Mouse (Mus musculus) hindbrain, embryonic 11.5 days (tissue): ENCODE data around the gene Parp6. TPM values are rescaled to one million over a fixed set of nuclear protein-coding genes. Genes with fewer than 3 reads are reported as not detected.
A peak's percentile ranks its signal among the peaks of the same experiment; 100 is the strongest.

Experiments used
- ATAC-seq: fragments of 200-750 bp; cut with Nextera tagmentation; 2 replicates; pipeline ENCODE4 v1.8.0; 2017; ENCODE audit warnings: mild to moderate bottlenecking, moderate TSS enrichment, moderate library complexity; ENCODE audit not compliant: low FRiP score
- DNase-seq: peaks from one replicate; pipeline ENCODE4 v3.0.0-alpha.2; 2015; ENCODE audit warnings: low spot score
- H3K27ac ChIP-seq: fragments of 300-500 bp; sonication (generic); 2 replicates; pipeline ENCODE4 v1.5.1; 2014; ENCODE audit warnings: mild to moderate bottlenecking, low read depth, low read length
- H3K27me3 ChIP-seq: fragments of 300-500 bp; sonication (generic); 2 replicates; pipeline ENCODE4 v1.6.1; 2014; ENCODE audit warnings: mild to moderate bottlenecking, low read length, moderate library complexity, mixed read lengths; ENCODE audit not compliant: control insufficient read depth, insufficient read depth
- H3K36me3 ChIP-seq: fragments of 300-500 bp; sonication (generic); 2 replicates; pipeline ENCODE4 v1.6.1; 2014; ENCODE audit warnings: mild to moderate bottlenecking, low read length, moderate library complexity, mixed read lengths; ENCODE audit not compliant: control insufficient read depth, insufficient read depth
- H3K4me1 ChIP-seq: fragments of 300-500 bp; sonication (generic); replicated peaks from 2 replicates; pipeline ENCODE4 v1.6.1; 2014; ENCODE audit warnings: low read length, mixed read lengths; ENCODE audit not compliant: control insufficient read depth, insufficient read depth
- H3K4me2 ChIP-seq: fragments of 300-500 bp; sonication (generic); replicated peaks from 2 replicates; pipeline ENCODE4 v1.6.1; 2014; ENCODE audit warnings: mild to moderate bottlenecking, low read depth, low read length
- H3K4me3 ChIP-seq: fragments of 300-500 bp; sonication (generic); 2 replicates; pipeline ENCODE4 v1.5.1; 2014; ENCODE audit warnings: low read depth, low read length
- H3K9ac ChIP-seq: fragments of 300-500 bp; sonication (generic); 2 replicates; pipeline ENCODE4 v1.6.1; 2014; ENCODE audit warnings: low read depth, low read length
- H3K9me3 ChIP-seq: fragments of 300-500 bp; sonication (generic); 2 replicates; pipeline ENCODE4 v1.6.1; 2016; ENCODE audit warnings: low read length; ENCODE audit not compliant: control insufficient read depth
- WGBS: fragments of 180-500 bp; shearing (Covaris S2); extraction: QIAGEN DNeasy Blood & Tissue Kit; methylation state at CpG from one replicate; pipeline ENCODE4 v1.1.7; 2014; 5-methylcytosine and 5-hydroxymethylcytosine counted together
- polyA plus RNA-seq: library from polyadenylated mRNA; unstranded; fragments of >200 nt; fragmentation: Nextera tagmentation; extraction: Ambion mirVana; gene quantifications from 2 replicates; pipeline ENCODE4 v1.2.1, GENCODE M21; 2014

Gene Parp6
- polyA plus RNA-seq, 1 experiment from 2014 or later = 133 TPM

GRCm38 (mm10) chr9:59589703-59590439 is 27.2 kb upstream of the Parp6 start:
- Histone ChIP-seq H3K4me3 (no peak overlapping the region), H3K9ac (no peak overlapping the region), H3K4me1 (no peaks in the 10 kb centered on the region; the same call in 1 of the 2 replicates), H3K4me2 (no peak overlapping the region), H3K9me3 (no peaks in the 10 kb centered on the region), H3K27me3 (peaks cover 8% of the 10 kb centered on the region), H3K27ac (no peak overlapping the region), H3K36me3 (no peaks in the 10 kb centered on the region)
- DNase-seq = no peak
- no peak for ATAC-seq
- WGBS = 81% methylated on average over 10 of the region's 10 CpGs

DNA sequence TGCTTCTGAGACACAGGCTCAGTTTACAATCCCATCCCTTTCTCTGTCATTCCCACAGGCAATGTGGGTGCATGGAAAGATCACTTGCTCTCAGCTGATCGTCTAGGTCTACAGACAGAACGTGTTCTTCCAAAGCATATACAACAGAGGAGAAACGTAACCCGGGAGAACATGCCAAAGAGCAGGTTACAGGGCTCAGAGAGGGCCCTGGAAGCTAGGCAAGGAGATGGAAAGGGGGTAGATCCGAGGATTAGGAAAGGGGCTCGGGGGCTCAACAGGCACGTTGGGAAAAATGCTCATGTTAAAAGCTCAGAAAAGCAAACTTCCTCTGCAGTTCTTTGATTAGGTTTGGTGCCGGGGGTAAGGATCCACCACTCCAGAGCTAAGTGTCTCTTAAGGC is 15.4 kb upstream of the Parp6 start:
- DNase-seq = no peak
- Histone ChIP-seq H3K4me1 (no peaks in the 10 kb centered on the region), H3K4me2 (no peak overlapping the region), H3K36me3 (no peaks in the 10 kb centered on the region), H3K9ac (no peak overlapping the region), H3K27me3 (peaks cover 2% of the 10 kb centered on the region; the same call in 1 of the 2 replicates), H3K9me3 (no peaks in the 10 kb centered on the region), H3K27ac (no peak overlapping the region), H3K4me3 (no peak overlapping the region)
- WGBS = 80% methylated on average over 8 of the region's 8 CpGs
- ATAC-seq = no peak

GRCm38 (mm10) chr9:59605967-59606366 is 11.1 kb upstream of the Parp6 start:
- WGBS = 58% methylated on average over 6 of the region's 6 CpGs
- Histone ChIP-seq H3K4me3 (no peak overlapping the region), H3K27me3 (peaks cover 2% of the 10 kb centered on the region; the same call in 1 of the 2 replicates), H3K36me3 (no peaks in the 10 kb centered on the region), H3K9me3 (no peaks in the 10 kb centered on the region), H3K4me2 (no peak overlapping the region), H3K4me1 (no peaks in the 10 kb centered on the region), H3K27ac (no peak overlapping the region), H3K9ac (no peak overlapping the region)
- ATAC-seq = no peak
- no peak for DNase-seq

DNA sequence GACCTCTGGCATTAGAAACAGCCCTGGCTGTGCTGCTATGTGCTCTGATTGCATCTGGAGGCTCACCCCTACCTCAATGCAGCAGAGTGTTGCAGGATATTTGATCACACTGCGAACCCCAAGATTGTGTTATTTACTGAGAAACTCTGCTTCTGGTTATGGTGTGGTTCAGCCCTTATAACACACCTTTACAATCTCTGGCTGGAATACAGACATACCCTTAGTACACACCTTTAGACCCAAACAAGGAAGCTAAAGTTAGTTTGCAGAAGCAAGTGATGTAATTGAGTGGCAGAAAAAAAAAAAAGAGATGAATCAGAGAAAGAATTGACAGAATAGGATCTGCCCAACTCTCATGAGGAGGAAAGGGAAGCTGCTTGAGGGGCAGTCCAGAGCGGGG is 6.1 kb upstream of the Parp6 start:
- no peak overlapping the region for H3K27ac ChIP-seq
- H3K9me3 ChIP-seq = no peaks in the 10 kb centered on the region
- no peaks in the 10 kb centered on the region for H3K4me1 ChIP-seq
- no peaks in the 10 kb centered on the region for H3K27me3 ChIP-seq
- 92% methylated on average over 2 of the region's 2 CpGs for WGBS
- H3K36me3 ChIP-seq = no peaks in the 10 kb centered on the region
- ATAC-seq (no peak), DNase-seq (no peak)
- no peak overlapping the region for H3K4me3 ChIP-seq
- H3K9ac ChIP-seq = no peak overlapping the region
- no peak overlapping the region for H3K4me2 ChIP-seq

DNA sequence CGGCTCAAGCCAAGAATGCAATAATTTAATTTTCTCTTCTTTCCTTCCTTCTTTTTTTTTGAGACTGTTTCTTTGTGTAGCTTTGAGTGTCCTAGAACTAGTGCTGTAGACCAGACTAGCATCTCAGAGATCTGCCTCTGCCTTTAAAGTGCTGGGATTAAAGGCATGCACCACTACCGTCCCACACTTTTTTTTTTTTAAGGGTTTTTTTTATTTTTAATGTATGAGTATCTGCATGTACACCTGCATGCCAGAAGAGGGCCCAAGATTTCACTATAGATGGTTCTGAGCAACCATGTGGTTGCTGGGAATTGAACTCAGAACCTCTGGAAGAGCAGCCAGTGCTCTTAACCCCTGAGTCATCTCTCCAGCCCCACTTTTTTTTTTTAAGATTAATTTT is 1.3 kb upstream of the Parp6 start:
- Histone ChIP-seq H3K27ac (no peak overlapping the region), H3K4me1 (0 out of 2 replicates have a peak, but pooled peaks cover 2% of the 10 kb centered on the region), H3K4me2 (no peak overlapping the region), H3K4me3 (no peak overlapping the region), H3K9me3 (no peaks in the 10 kb centered on the region), H3K9ac (no peak overlapping the region), H3K36me3 (no peaks in the 10 kb centered on the region), H3K27me3 (no peaks in the 10 kb centered on the region)
- DNase-seq = no peak
- WGBS = 94% methylated on average over 2 of the region's 2 CpGs
- no peak for ATAC-seq

DNA sequence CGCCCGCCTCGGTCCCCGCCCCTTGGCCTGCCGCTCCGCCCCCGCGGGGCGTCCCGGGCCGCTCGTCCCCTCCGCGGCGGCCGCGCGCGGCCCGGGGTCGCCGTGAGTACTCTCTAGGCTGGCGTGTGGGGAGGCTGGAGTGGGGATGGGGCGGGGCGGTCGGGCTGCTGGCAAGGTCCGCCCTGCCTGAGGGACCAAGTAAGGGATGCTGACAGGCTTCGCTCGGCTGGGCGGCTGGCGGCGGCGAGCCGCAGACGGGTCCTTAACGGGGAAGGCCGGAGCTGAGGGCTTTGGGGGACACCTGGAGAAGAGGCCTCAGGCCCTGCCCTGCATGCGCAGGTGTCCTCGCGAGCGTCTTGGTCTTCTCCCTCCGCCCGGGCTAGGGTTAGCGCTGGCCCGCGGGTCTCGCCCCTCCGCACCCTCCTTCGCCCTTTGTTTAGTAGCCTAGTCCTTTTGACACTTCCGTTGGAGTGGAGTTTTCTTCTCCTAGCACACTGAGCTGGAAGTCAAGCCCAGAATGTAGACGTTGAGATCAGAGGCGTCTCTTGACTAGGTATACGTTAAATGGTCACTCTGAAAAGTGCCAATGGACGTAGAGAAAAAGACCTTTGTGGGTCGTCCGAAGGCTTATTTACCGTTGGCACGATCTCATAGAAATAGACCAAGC is 356 bp downstream of the Parp6 start:
- Histone ChIP-seq H3K36me3 (no peaks in the 10 kb centered on the region; the same call in 1 of the 2 replicates), H3K9me3 (no peaks in the 10 kb centered on the region), H3K4me3 (peak overlapping the region; percentile 66), H3K27ac (peak overlapping the region; percentile 89), H3K9ac (peak overlapping the region; percentile 87), H3K27me3 (no peaks in the 10 kb centered on the region), H3K4me2 (peak overlapping the region; percentile 51), H3K4me1 (0 out of 2 replicates have a peak, but pooled peaks cover 2% of the 10 kb centered on the region)
- WGBS = 0% methylated on average over 31 of the region's 58 CpGs
- ATAC-seq (peak; percentile 93), DNase-seq (no peak)

- no peak for DNase-seq
- WGBS = 88% methylated on average over 1 of the region's 1 CpGs
Observed at GRCm38 (mm10) chr9:59638372-59638771, 21.3 kb downstream of the Parp6 start.

GRCm38 (mm10) chr9:59639936-59640335 is 22.9 kb downstream of the Parp6 start:
- Histone ChIP-seq H3K4me2 (no peak overlapping the region), H3K27ac (no peak overlapping the region), H3K36me3 (no peaks in the 10 kb centered on the region), H3K4me1 (no peaks in the 10 kb centered on the region), H3K27me3 (no peaks in the 10 kb centered on the region), H3K9ac (no peak overlapping the region), H3K9me3 (no peaks in the 10 kb centered on the region), H3K4me3 (no peak overlapping the region)
- DNase-seq (no peak), ATAC-seq (no peak)
- 90% methylated on average over 4 of the region's 4 CpGs for WGBS

More at GRCm38 (mm10) chr9:59638372-59638771, 21.3 kb downstream of the Parp6 start:
- no peak for ATAC-seq
- H3K9ac ChIP-seq = no peak overlapping the region
- no peaks in the 10 kb centered on the region for H3K4me1 ChIP-seq
- no peak overlapping the region for H3K27ac ChIP-seq
- H3K4me3 ChIP-seq = no peak overlapping the region
- no peaks in the 10 kb centered on the region for H3K9me3 ChIP-seq
- no peaks in the 10 kb centered on the region for H3K27me3 ChIP-seq
- H3K36me3 ChIP-seq = no peaks in the 10 kb centered on the region
- H3K4me2 ChIP-seq = no peak overlapping the region

DNA sequence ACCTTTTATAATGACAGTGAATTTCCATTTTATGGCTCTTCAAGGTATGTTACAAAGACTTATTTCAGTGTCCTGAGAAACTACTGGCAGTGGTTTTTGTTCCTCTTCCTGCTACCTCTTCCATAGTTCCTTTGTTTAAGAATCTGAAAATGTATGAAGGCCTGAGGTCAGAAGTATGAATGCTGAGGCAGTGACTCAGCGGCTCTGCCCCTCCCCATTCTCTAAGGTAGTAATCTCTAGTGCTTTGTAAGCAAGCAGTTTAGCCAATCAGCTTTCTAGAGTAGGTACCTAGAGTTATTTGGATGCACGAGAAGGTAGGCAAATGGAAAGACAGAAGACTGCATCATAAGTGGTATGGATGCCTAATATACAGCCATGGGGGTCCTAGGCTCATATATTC is 24.2 kb downstream of the Parp6 start:
- Histone ChIP-seq H3K27me3 (no peaks in the 10 kb centered on the region), H3K4me2 (no peak overlapping the region), H3K9me3 (no peaks in the 10 kb centered on the region), H3K4me1 (no peaks in the 10 kb centered on the region), H3K9ac (no peak overlapping the region), H3K36me3 (no peaks in the 10 kb centered on the region), H3K27ac (no peak overlapping the region), H3K4me3 (no peak overlapping the region)
- DNase-seq (no peak), ATAC-seq (no peak)
- WGBS = 90% methylated on average over 2 of the region's 2 CpGs
